Comparison of ENCODE assay signal across 11 mouse cellular contexts in the genomic region with DNA sequence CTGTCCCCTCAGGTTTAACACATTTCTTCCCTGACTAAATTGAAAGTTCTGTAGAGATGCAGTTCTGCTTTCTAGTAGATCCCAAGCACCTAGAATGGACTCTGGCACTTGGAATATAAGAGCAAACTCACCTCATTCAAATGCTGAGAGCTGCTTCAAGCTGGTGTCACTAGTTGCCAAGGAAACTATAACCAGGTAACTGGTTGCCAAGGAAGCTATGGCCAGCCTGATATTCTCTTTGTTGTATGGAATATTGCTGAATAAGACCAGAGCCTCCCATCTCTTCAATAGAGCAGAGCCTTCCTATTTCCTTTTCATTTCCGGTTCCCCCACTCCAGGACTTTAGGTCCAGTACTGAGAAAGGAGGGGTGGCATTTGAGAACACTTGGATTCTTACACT.
"Had no signal": no experiment of that assay in that cellular context is flagged by ENCODE, and none has a peak within 500 bp of the region (broad histone marks: within the 10 kb centered on the region; RNA-seq: fewer than 3 reads in every experiment).

No protein-coding gene starts in this region.

- H3K4me3 ChIP-seq: kidney, embryonic 15.5 days; limb, embryonic 13.5 days; midbrain, embryonic 12.5 days; stomach, embryonic 15.5 days had no signal

- H3K9me3 ChIP-seq: kidney, embryonic 15.5 days; limb, embryonic 13.5 days; midbrain, embryonic 12.5 days; stomach, embryonic 15.5 days had no signal

- H3K9ac ChIP-seq: kidney, embryonic 15.5 days; limb, embryonic 13.5 days; liver, embryonic 14.5 days; midbrain, embryonic 12.5 days; stomach, embryonic 15.5 days had no signal

- H3K27me3 ChIP-seq: kidney, embryonic 15.5 days; midbrain, embryonic 12.5 days; stomach, embryonic 15.5 days had no signal

- H3K4me2 ChIP-seq: kidney, embryonic 15.5 days; limb, embryonic 13.5 days; midbrain, embryonic 12.5 days; stomach, embryonic 15.5 days had no signal

- H3K36me3 ChIP-seq: kidney, embryonic 15.5 days; limb, embryonic 13.5 days; midbrain, embryonic 12.5 days; stomach, embryonic 15.5 days had no signal

- H3K27ac ChIP-seq: kidney, embryonic 15.5 days; limb, embryonic 13.5 days; liver, embryonic 14.5 days; midbrain, embryonic 12.5 days; stomach, embryonic 15.5 days had no signal

- H3K4me1 ChIP-seq: kidney, embryonic 15.5 days; limb, embryonic 13.5 days; midbrain, embryonic 12.5 days; stomach, embryonic 15.5 days had no signal

- DNase-seq: kidney, postnatal 14 days; left cerebral cortex, postnatal 4 days; lung, adult 18-20 months; lung, postnatal 4 days; right cerebral cortex, postnatal 14 days; thymus, postnatal 25 days had no signal
